ENCODE assay signal across 18 mouse cellular contexts in genomic region chr1:55162781-55163180, GRCm38 (mm10). TPM values are rescaled to one million over a fixed set of nuclear protein-coding genes. Genes with fewer than 3 reads are reported as not detected.
DNase-seq lines count a peak whose midpoint lies in the region; TF ChIP-seq lines count a peak whose summit lies in the region.
"Had no signal": no experiment of that assay in that cellular context is flagged by ENCODE, and none has a peak within 500 bp of the region (broad histone marks: within the 10 kb centered on the region; RNA-seq: fewer than 3 reads in every experiment).

No protein-coding gene starts in this region.

- peak; percentile 82 for DNase-seq in heart, adult 11 months
- no peak for DNase-seq in heart, adult 2 months
- DNase-seq in testis, postnatal 10 days (ENCODE audit: low spot score), result peak; percentile 31
- DNase-seq in testis, postnatal 14 days (ENCODE audit: low spot score), result no peak
- peak; percentile 9 for DNase-seq in brain, embryonic 14.5 days (ENCODE audit: low read depth)
- DNase-seq in left cerebral cortex, adult 11 months (ENCODE audit: low spot score), result no peak
- no peak for DNase-seq in lung, postnatal 10 days
- DNase-seq: adrenal gland, postnatal 14 days; cerebellum, adult 18-20 months; cerebellum, adult 9-11 months; cerebellum, postnatal 36 days; gastrocnemius, adult 2 months; gastrocnemius, postnatal 25 days; heart, postnatal 10 days; heart, postnatal 4 days had no signal

- intact Hi-C loops in heart, adult 2 months (cut with DNase I), result no loop called here

- TF ChIP-seq POLR2A in heart, adult 2 months (IDR thresholded peaks at IDR 0.05; ENCODE audit: insufficient read depth, low read depth, low read length), result no peak
- no peak for TF ChIP-seq POLR2A in brain, embryonic 14.5 days (IDR thresholded peaks at IDR 0.05; ENCODE audit: borderline replicate concordance, extremely low read depth, insufficient read depth, insufficient read length, poor library complexity, severe bottlenecking)

- no peak overlapping the region for H3K9ac ChIP-seq in heart, adult 2 months (ENCODE audit: low read depth, low read length)
- H3K9ac ChIP-seq: embryonic facial prominence, embryonic 13.5 days; hindbrain, embryonic 14.5 days had no signal

- no peaks in the 10 kb centered on the region for H3K36me3 ChIP-seq in heart, adult 2 months (ENCODE audit: control insufficient read depth, insufficient read depth, low read length)

- no peak for TF ChIP-seq CTCF in heart, adult 2 months (IDR thresholded peaks at IDR 0.05)
- TF ChIP-seq CTCF in brain, embryonic 14.5 days (IDR thresholded peaks at IDR 0.05; ENCODE audit: borderline replicate concordance, extremely low read depth, insufficient read depth, insufficient read length), result no peak

- no peaks in the 10 kb centered on the region for H3K27me3 ChIP-seq in heart, adult 2 months (ENCODE audit: control insufficient read depth, insufficient read depth, low read length)
- H3K27me3 ChIP-seq: embryonic facial prominence, embryonic 13.5 days had no signal

- TF ChIP-seq EP300 in heart, adult 2 months (IDR thresholded peaks at IDR 0.05; ENCODE audit: insufficient read depth, low read depth, low read length), result no peak

- H3K27ac ChIP-seq in heart, adult 2 months, result no peak overlapping the region
- H3K27ac ChIP-seq: embryonic facial prominence, embryonic 13.5 days; gastrocnemius, adult 2 months; heart, embryonic 10.5 days; hindbrain, embryonic 14.5 days had no signal

- H3K79me2 ChIP-seq in heart, adult 2 months (replicated peaks; ENCODE audit: control insufficient read depth, insufficient read depth, low read length), result no peaks in the 10 kb centered on the region

- H3K4me1 ChIP-seq in heart, adult 2 months (ENCODE audit: control insufficient read depth, insufficient read depth, low read length), result no peaks in the 10 kb centered on the region; the same call in 1 of the 2 replicates
- H3K4me1 ChIP-seq: embryonic facial prominence, embryonic 13.5 days; heart, embryonic 10.5 days had no signal

- no peak overlapping the region for H3K4me3 ChIP-seq in heart, adult 2 months
- H3K4me3 ChIP-seq: embryonic facial prominence, embryonic 13.5 days; gastrocnemius, adult 2 months; heart, embryonic 10.5 days had no signal

- 74% methylated on average over 5 of the region's 5 CpGs for WGBS in heart, adult 2 months

RNA-seq across cellular contexts. Expression of gene Mob4, which starts 31.8 kb away (rescaled TPM):
- total RNA-seq in heart, adult 2 months (2021), result 10 to 100 TPM; 27.8 to 32.0 TPM
- 11.1 and 22.3 TPM in 2 replicates for polyA plus RNA-seq in heart, adult 2 months (2012; rRNA removed)
- 57.3 and 58.9 TPM in 2 replicates for polyA plus RNA-seq in brain, embryonic 14.5 days (2012; rRNA removed)

Comparison
In these comparisons a context has a peak if more than half of its experiments do, and no peak if none do; other contexts are left out.
1. DNase-seq: peak in heart, adult 11 months (single experiment), testis, postnatal 10 days (single experiment) and brain, embryonic 14.5 days (single experiment); none in heart, adult 2 months (0 of 2), testis, postnatal 14 days (single experiment), left cerebral cortex, adult 11 months (single experiment) and lung, postnatal 10 days (single experiment).